In genomic region chr7:45786136-45786578, GRCm38 (mm10) we compare ENCODE assay signal across 8 mouse cellular contexts. TPM values are rescaled to one million over a fixed set of nuclear protein-coding genes. Genes with fewer than 3 reads are reported as not detected.
DNase-seq lines count a peak whose midpoint lies in the region; ATAC-seq and TF ChIP-seq lines count a peak whose summit lies in the region.

No protein-coding gene starts in this region.

- peak overlapping the region; percentile 77 for H3K4me2 ChIP-seq in lung, embryonic 15.5 days
- H3K4me2 ChIP-seq in forebrain, postnatal 0 days (ENCODE audit: low read depth): peak overlapping the region; percentile 83

- peak overlapping the region; percentile 53 for H3K4me3 ChIP-seq in lung, embryonic 15.5 days
- no peak overlapping the region for H3K4me3 ChIP-seq in lung, adult 2 months (replicated peaks; ENCODE audit: extremely low read depth, low read depth, low read length)
- peak overlapping the region; percentile 93 for H3K4me3 ChIP-seq in forebrain, postnatal 0 days (ENCODE audit: low read depth, low read length)

- H3K4me1 ChIP-seq in lung, embryonic 15.5 days: peaks cover 45% of the 10 kb centered on the region
- no peaks in the 10 kb centered on the region for H3K4me1 ChIP-seq in lung, adult 2 months (ENCODE audit: control insufficient read depth, insufficient read depth, low read length)
- peaks cover 12% of the 10 kb centered on the region for H3K4me1 ChIP-seq in forebrain, postnatal 0 days (ENCODE audit: insufficient read depth)

- H3K27ac ChIP-seq in lung, embryonic 15.5 days: peak overlapping the region; percentile 20; the same call in 1 of the 2 replicates
- H3K27ac ChIP-seq in forebrain, postnatal 0 days (ENCODE audit: low read depth, low read length): peak overlapping the region; percentile 98

- no peak for TF ChIP-seq POLR2A in lung, adult 2 months (IDR thresholded peaks at IDR 0.05; ENCODE audit: borderline replicate concordance, extremely low read depth, low read depth, low read length)

- H3K9ac ChIP-seq in lung, embryonic 15.5 days: peak overlapping the region; percentile 43; the same call in 1 of the 2 replicates
- peak overlapping the region; percentile 93 for H3K9ac ChIP-seq in forebrain, postnatal 0 days

- WGBS in lung, embryonic 15.5 days: under 1% methylated on average over 14 of the region's 14 CpGs
- 5% methylated on average over 14 of the region's 14 CpGs for WGBS in lung, adult 2 months
- under 1% methylated on average over 14 of the region's 14 CpGs for WGBS in forebrain, postnatal 0 days

- no peaks in the 10 kb centered on the region for H3K36me3 ChIP-seq in lung, embryonic 15.5 days
- peaks cover 41% of the 10 kb centered on the region for H3K36me3 ChIP-seq in forebrain, postnatal 0 days (ENCODE audit: insufficient read depth)

- H3K27me3 ChIP-seq in lung, embryonic 15.5 days: peaks cover 29% of the 10 kb centered on the region
- H3K27me3 ChIP-seq in forebrain, postnatal 0 days (ENCODE audit: insufficient read depth, low read length): no peaks in the 10 kb centered on the region

- TF ChIP-seq CTCF in lung, adult 2 months (IDR thresholded peaks at IDR 0.05; ENCODE audit: insufficient read depth, low read length): no peak
- TF ChIP-seq CTCF in forebrain, postnatal 0 days (IDR thresholded peaks at IDR 0.05; ENCODE audit: low read depth): no peak

- DNase-seq in lung, adult 2 months: no peak
- peak; percentile 87 for DNase-seq in cerebellum, adult 9-10 months
- peak; percentile 78 for DNase-seq in forebrain, postnatal 0 days
- peak; percentile 86 for DNase-seq in mesoderm, embryonic 11.5 days (ENCODE audit: low read depth, low spot score)
- DNase-seq in adrenal gland, adult 8-10 months: no peak
- DNase-seq in urinary bladder, adult 18-20 months (ENCODE audit: low spot score in 2 of 2): no peak

- ATAC-seq in lung, embryonic 15.5 days (ENCODE audit: borderline replicate concordance, extremely low read depth, low FRiP score, low TSS enrichment): peak; percentile 25; the same call in 1 of the 2 replicates
- peak; percentile 18 for ATAC-seq in forebrain, postnatal 0 days
- no peak for ATAC-seq in erythroid progenitor cell, adult 5-6 weeks (replicated peaks; ENCODE audit: low FRiP score, poor library complexity, severe bottlenecking)

- no peaks in the 10 kb centered on the region for H3K9me3 ChIP-seq in lung, embryonic 15.5 days
- H3K9me3 ChIP-seq in forebrain, postnatal 0 days (ENCODE audit: low read length): no peaks in the 10 kb centered on the region

RNA-seq across cellular contexts. Expression of gene Sult2b1, which starts 1.7 kb away (rescaled TPM):
- 6.1 and 7.8 TPM in 2 replicates for polyA plus RNA-seq in lung, embryonic 15.5 days (2015; fragmentation: Nextera tagmentation; extraction: Ambion mirVana)
- polyA plus RNA-seq in lung, adult 2 months (2012; rRNA removed): 5.5 and 19.3 TPM in 2 replicates
- 6.5 and 8.9 TPM in 2 replicates for total RNA-seq in forebrain, postnatal 0 days (2014; rRNA removed)
- polyA plus RNA-seq in forebrain, postnatal 0 days (2015; fragmentation: Nextera tagmentation; extraction: Ambion mirVana): 9.6 and 10.0 TPM in 2 replicates
- 1 to 10 TPM in 2 of 4 experiments, under 1 TPM in 2; 0.52 to 4.5 (median 1.8) TPM for total RNA-seq in adrenal gland, adult 8-10 months (2022)
- not detected in 2 replicates for total RNA-seq in erythroid progenitor cell, adult 5-6 weeks (2015; ENCODE audit: low replicate concordance)
- total RNA-seq in erythroid progenitor cell, adult 5-6 weeks (2017; ENCODE audit: low replicate concordance): not detected in 2 replicates

RNA-seq across cellular contexts. Expression of gene Lmtk3, which starts 2.6 kb away (rescaled TPM):
- 1.1 and 1.4 TPM in 2 replicates for polyA plus RNA-seq in lung, embryonic 15.5 days (2015; fragmentation: Nextera tagmentation; extraction: Ambion mirVana)
- polyA plus RNA-seq in lung, adult 2 months (2012; rRNA removed): 0.70 and 1.5 TPM in 2 replicates
- total RNA-seq in forebrain, postnatal 0 days (2014; rRNA removed): 128 and 144 TPM in 2 replicates
- 8.9 and 12.5 TPM in 2 replicates for polyA plus RNA-seq in forebrain, postnatal 0 days (2015; fragmentation: Nextera tagmentation; extraction: Ambion mirVana)
- 10 to 100 TPM in 3 of 4 experiments, 1 to 10 TPM in 1; 8.9 to 24.9 (median 15.5) TPM for total RNA-seq in adrenal gland, adult 8-10 months (2022)
- total RNA-seq in erythroid progenitor cell, adult 5-6 weeks (2015; ENCODE audit: low replicate concordance): not detected in 2 replicates
- total RNA-seq in erythroid progenitor cell, adult 5-6 weeks (2017; ENCODE audit: low replicate concordance): not detected in 2 replicates

RNA-seq across cellular contexts. Expression of gene Cyth2, which starts 28.2 kb away (rescaled TPM):
- 115 and 122 TPM in 2 replicates for polyA plus RNA-seq in lung, embryonic 15.5 days (2015; fragmentation: Nextera tagmentation; extraction: Ambion mirVana)
- 42.6 and 57.7 TPM in 2 replicates for polyA plus RNA-seq in lung, adult 2 months (2012; rRNA removed)
- 253 and 270 TPM in 2 replicates for total RNA-seq in forebrain, postnatal 0 days (2014; rRNA removed)
- 282 and 317 TPM in 2 replicates for polyA plus RNA-seq in forebrain, postnatal 0 days (2015; fragmentation: Nextera tagmentation; extraction: Ambion mirVana)
- total RNA-seq in adrenal gland, adult 8-10 months (2022): 100 to 1,000 TPM; 112 to 140 (median 122) TPM
- 20.5 and 29.8 TPM in 2 replicates for total RNA-seq in erythroid progenitor cell, adult 5-6 weeks (2015; ENCODE audit: low replicate concordance)
- total RNA-seq in erythroid progenitor cell, adult 5-6 weeks (2017; ENCODE audit: low replicate concordance): 43.8 and 48.9 TPM in 2 replicates

RNA-seq across cellular contexts. Expression of gene Kcnj14, which starts 38.4 kb away (rescaled TPM):
- polyA plus RNA-seq in lung, embryonic 15.5 days (2015; fragmentation: Nextera tagmentation; extraction: Ambion mirVana): 0.79 and 0.84 TPM in 2 replicates
- 0.43 and 0.49 TPM in 2 replicates for polyA plus RNA-seq in lung, adult 2 months (2012; rRNA removed)
- total RNA-seq in forebrain, postnatal 0 days (2014; rRNA removed): 0.54 and 1.00 TPM in 2 replicates
- 0.48 and 1.1 TPM in 2 replicates for polyA plus RNA-seq in forebrain, postnatal 0 days (2015; fragmentation: Nextera tagmentation; extraction: Ambion mirVana)
- under 1 TPM; 0.17 to 0.65 (median 0.36) TPM for total RNA-seq in adrenal gland, adult 8-10 months (2022)
- total RNA-seq in erythroid progenitor cell, adult 5-6 weeks (2015; ENCODE audit: low replicate concordance): not detected in 2 replicates
- not detected in 2 replicates for total RNA-seq in erythroid progenitor cell, adult 5-6 weeks (2017; ENCODE audit: low replicate concordance)

RNA-seq across cellular contexts. Expression of gene Grwd1, which starts 44.6 kb away (rescaled TPM):
- polyA plus RNA-seq in lung, embryonic 15.5 days (2015; fragmentation: Nextera tagmentation; extraction: Ambion mirVana): 67.8 and 73.6 TPM in 2 replicates
- polyA plus RNA-seq in lung, adult 2 months (2012; rRNA removed): 7.9 and 11.8 TPM in 2 replicates
- 39.3 and 41.8 TPM in 2 replicates for total RNA-seq in forebrain, postnatal 0 days (2014; rRNA removed)
- 55.9 and 60.7 TPM in 2 replicates for polyA plus RNA-seq in forebrain, postnatal 0 days (2015; fragmentation: Nextera tagmentation; extraction: Ambion mirVana)
- total RNA-seq in adrenal gland, adult 8-10 months (2022): 10 to 100 TPM; 24.8 to 31.5 (median 30.0) TPM
- total RNA-seq in erythroid progenitor cell, adult 5-6 weeks (2015; ENCODE audit: low replicate concordance): 2.5 and 2.9 TPM in 2 replicates
- 0.23 and 4.0 TPM in 2 replicates for total RNA-seq in erythroid progenitor cell, adult 5-6 weeks (2017; ENCODE audit: low replicate concordance)

Comparison
In these comparisons a context has a peak if more than half of its experiments do, and no peak if none do; other contexts are left out.
1. DNase-seq: peak in cerebellum, adult 9-10 months (single experiment), forebrain, postnatal 0 days (single experiment) and mesoderm, embryonic 11.5 days (single experiment); none in lung, adult 2 months (single experiment), adrenal gland, adult 8-10 months (single experiment) and urinary bladder, adult 18-20 months (0 of 2).
2. RNA of gene Lmtk3, which starts 2.6 kb away (total RNA-seq): 128 to 144 TPM in forebrain, postnatal 0 days and 8.9 to 24.9 TPM in adrenal gland, adult 8-10 months; not detected in erythroid progenitor cell, adult 5-6 weeks; every median in the first group is over 4 times any median in the second.